In the genomic region with DNA sequence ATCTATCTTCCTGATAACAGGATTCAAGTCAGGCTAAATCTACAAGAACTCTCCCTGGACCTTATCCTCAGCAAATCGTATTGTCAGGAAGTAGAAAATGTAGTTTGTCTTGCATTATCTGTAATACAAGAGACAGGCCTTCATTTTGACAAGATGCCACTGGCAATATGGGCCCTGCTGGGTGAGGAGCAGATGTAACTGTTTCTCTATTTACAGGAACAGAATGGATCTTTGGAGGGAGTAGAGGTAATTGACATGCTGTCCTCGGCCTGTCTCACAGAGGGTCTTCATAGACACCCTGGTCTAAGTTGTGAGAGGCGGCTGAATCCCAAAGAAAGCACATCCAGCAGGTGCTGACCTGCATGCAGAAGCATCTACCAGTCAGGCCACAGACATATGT, we compare ENCODE assay signal across 26 mouse cellular contexts. TPM values are rescaled to one million over a fixed set of nuclear protein-coding genes. Genes with fewer than 3 reads are reported as not detected.
"Had no signal": no experiment of that assay in that cellular context is flagged by ENCODE, and none has a peak within 500 bp of the region (broad histone marks: within the 10 kb centered on the region; RNA-seq: fewer than 3 reads in every experiment).

No protein-coding gene starts in this region.

- H3K9me3 ChIP-seq: heart, embryonic 13.5 days; heart, embryonic 15.5 days; hindbrain, embryonic 12.5 days; kidney, embryonic 15.5 days; limb, embryonic 12.5 days; liver, embryonic 13.5 days; liver, embryonic 15.5 days had no signal

- ATAC-seq: hindbrain, embryonic 16.5 days; intestine, embryonic 16.5 days had no signal

- H3K27ac ChIP-seq: heart, adult 2 months; heart, embryonic 13.5 days; heart, embryonic 15.5 days; hindbrain, embryonic 12.5 days; hindbrain, embryonic 14.5 days; kidney, embryonic 15.5 days; kidney, postnatal 0 days; limb, embryonic 12.5 days; liver, embryonic 13.5 days; liver, embryonic 15.5 days had no signal

- DNase-seq: gastrocnemius, postnatal 14 days; gastrocnemius, postnatal 36 days; heart, adult 11 months; heart, adult 2 months; heart, postnatal 14 days; heart, postnatal 36 days; kidney, adult 11 months; kidney, adult 2 months; kidney, adult 9 months; kidney, postnatal 14 days; kidney, postnatal 36 days; layer of hippocampus, adult 9-11 months; layer of hippocampus, postnatal 36 days; liver; liver, embryonic 13.5 days had no signal

- H3K27me3 ChIP-seq: heart, embryonic 13.5 days; heart, embryonic 15.5 days; hindbrain, embryonic 12.5 days; kidney, embryonic 15.5 days; limb, embryonic 12.5 days; liver, embryonic 13.5 days; liver, embryonic 15.5 days had no signal

- H3K36me3 ChIP-seq: heart, embryonic 13.5 days; heart, embryonic 15.5 days; hindbrain, embryonic 12.5 days; kidney, embryonic 15.5 days; limb, embryonic 12.5 days; liver, embryonic 13.5 days; liver, embryonic 15.5 days had no signal

- H3K4me3 ChIP-seq: heart, adult 2 months; heart, embryonic 13.5 days; heart, embryonic 15.5 days; hindbrain, embryonic 12.5 days; kidney, embryonic 15.5 days; limb, embryonic 12.5 days; liver, embryonic 13.5 days; liver, embryonic 15.5 days had no signal

- H3K4me1 ChIP-seq: heart, embryonic 13.5 days; heart, embryonic 15.5 days; hindbrain, embryonic 12.5 days; kidney, embryonic 15.5 days; limb, embryonic 12.5 days; liver, embryonic 13.5 days; liver, embryonic 15.5 days had no signal

RNA-seq across cellular contexts. Expression of gene Sgcd, which starts 35.5 kb away (rescaled TPM):
- total RNA-seq: hematopoietic stem cell, adult 5-6 weeks had no signal
